Mouse (Mus musculus) hindbrain, embryonic 10.5 days (tissue): ENCODE data around the gene Vps11. TPM values are rescaled to one million over a fixed set of nuclear protein-coding genes. Genes with fewer than 3 reads are reported as not detected.
A peak's percentile ranks its signal among the peaks of the same experiment; 100 is the strongest.

Experiments
- DNase-seq: peaks from one replicate; pipeline ENCODE4 v3.0.0-alpha.2; 2017; ENCODE audit warnings: low spot score
- H3K27ac ChIP-seq: fragments of 300-500 bp; sonication (generic); 2 replicates; pipeline ENCODE4 v1.5.1; 2016; ENCODE audit warnings: mild to moderate bottlenecking, moderate library complexity
- H3K27me3 ChIP-seq: fragments of 300-500 bp; sonication (generic); 2 replicates; pipeline ENCODE4 v1.6.1; 2016; ENCODE audit warnings: mild to moderate bottlenecking; ENCODE audit not compliant: poor library complexity, insufficient read depth, severe bottlenecking
- H3K36me3 ChIP-seq: fragments of 300-500 bp; sonication (generic); 2 replicates; pipeline ENCODE4 v1.6.1; 2016; ENCODE audit warnings: mild to moderate bottlenecking, moderate library complexity
- H3K4me1 ChIP-seq: fragments of 300-500 bp; sonication (generic); replicated peaks from 2 replicates; pipeline ENCODE4 v1.6.1; 2016; ENCODE audit warnings: mild to moderate bottlenecking
- H3K4me3 ChIP-seq: fragments of 300-500 bp; sonication (generic); 2 replicates; pipeline ENCODE4 v1.5.1; 2016; ENCODE audit warnings: mild to moderate bottlenecking, moderate library complexity
- H3K9me3 ChIP-seq: fragments of 300-500 bp; sonication (generic); 2 replicates; pipeline ENCODE4 v1.6.1; 2016; ENCODE audit warnings: mild to moderate bottlenecking, moderate library complexity
- WGBS: fragments of 180-500 bp; shearing (Covaris S2); methylation state at CpG from one replicate; pipeline ENCODE4 v1.1.7; 2016; 5-methylcytosine and 5-hydroxymethylcytosine counted together
- polyA plus RNA-seq: library from polyadenylated mRNA; unstranded; fragments of >200 nt; fragmentation: Nextera tagmentation; extraction: Ambion mirVana; gene quantifications from 2 replicates; pipeline ENCODE4 v1.2.1, GENCODE M21; 2016

The Vps11 gene
- polyA plus RNA-seq, 1 experiment from 2014 or later = 34.8 TPM

- 80% methylated on average over 4 of the region's 4 CpGs for WGBS
- no peak for DNase-seq
- Histone ChIP-seq H3K27me3 (no peaks in the 10 kb centered on the region), H3K9me3 (no peaks in the 10 kb centered on the region), H3K4me1 (peaks cover 8% of the 10 kb centered on the region), H3K4me3 (no peak overlapping the region), H3K27ac (no peak overlapping the region), H3K36me3 (peaks cover 76% of the 10 kb centered on the region)
Observed at GRCm38 (mm10) chr9:44357207-44357606, 4.3 kb downstream of the Vps11 start.

GRCm38 (mm10) chr9:44353142-44353541, 8.3 kb downstream of the Vps11 start:
- Histone ChIP-seq H3K4me1 (no peaks in the 10 kb centered on the region), H3K27ac (no peak overlapping the region), H3K9me3 (no peaks in the 10 kb centered on the region), H3K27me3 (no peaks in the 10 kb centered on the region), H3K4me3 (no peak overlapping the region), H3K36me3 (peaks cover 100% of the 10 kb centered on the region)
- no peak for DNase-seq
- WGBS = 95% methylated on average over 6 of the region's 6 CpGs

- peaks cover 100% of the 10 kb centered on the region for H3K36me3 ChIP-seq
- no peak overlapping the region for H3K4me3 ChIP-seq
- no peaks in the 10 kb centered on the region for H3K27me3 ChIP-seq
- no peaks in the 10 kb centered on the region for H3K9me3 ChIP-seq
- 94% methylated on average over 10 of the region's 10 CpGs for WGBS
- H3K4me1 ChIP-seq = no peaks in the 10 kb centered on the region
- no peak for DNase-seq
- H3K27ac ChIP-seq = no peak overlapping the region
Observed at GRCm38 (mm10) chr9:44352337-44352736, 9.1 kb downstream of the Vps11 start.

GRCm38 (mm10) chr9:44351396-44351795, 10.1 kb downstream of the Vps11 start:
- H3K4me1 ChIP-seq = no peaks in the 10 kb centered on the region
- no peak for DNase-seq
- H3K27me3 ChIP-seq = no peaks in the 10 kb centered on the region
- peaks cover 100% of the 10 kb centered on the region for H3K36me3 ChIP-seq
- WGBS = 91% methylated on average over 4 of the region's 4 CpGs
- H3K9me3 ChIP-seq = no peaks in the 10 kb centered on the region
- no peak overlapping the region for H3K27ac ChIP-seq
- H3K4me3 ChIP-seq = no peak overlapping the region

GRCm38 (mm10) chr9:44348546-44348945, 12.9 kb downstream of the Vps11 start:
- DNase-seq = no peak
- WGBS = 94% methylated on average over 4 of the region's 4 CpGs
- Histone ChIP-seq H3K36me3 (peaks cover 82% of the 10 kb centered on the region), H3K4me1 (peaks cover 6% of the 10 kb centered on the region), H3K27ac (no peak overlapping the region), H3K4me3 (no peak overlapping the region), H3K9me3 (no peaks in the 10 kb centered on the region), H3K27me3 (no peaks in the 10 kb centered on the region)

GRCm38 (mm10) chr9:44347621-44348020, 13.8 kb downstream of the Vps11 start:
- H3K9me3 ChIP-seq = no peaks in the 10 kb centered on the region
- no peaks in the 10 kb centered on the region for H3K27me3 ChIP-seq
- WGBS = 93% methylated on average over 4 of the region's 4 CpGs
- no peak overlapping the region for H3K4me3 ChIP-seq
- DNase-seq = no peak
- peaks cover 72% of the 10 kb centered on the region for H3K36me3 ChIP-seq
- peaks cover 15% of the 10 kb centered on the region for H3K4me1 ChIP-seq
- no peak overlapping the region for H3K27ac ChIP-seq

GRCm38 (mm10) chr9:44347166-44347565, 14.3 kb downstream of the Vps11 start:
- Histone ChIP-seq H3K27ac (no peak overlapping the region), H3K36me3 (peaks cover 70% of the 10 kb centered on the region), H3K4me3 (no peak overlapping the region), H3K9me3 (no peaks in the 10 kb centered on the region), H3K4me1 (peaks cover 20% of the 10 kb centered on the region), H3K27me3 (no peaks in the 10 kb centered on the region)
- 92% methylated on average over 9 of the region's 9 CpGs for WGBS
- no peak for DNase-seq

- Histone ChIP-seq H3K4me3 (no peak overlapping the region), H3K9me3 (no peaks in the 10 kb centered on the region), H3K36me3 (peaks cover 70% of the 10 kb centered on the region), H3K27me3 (no peaks in the 10 kb centered on the region), H3K4me1 (peaks cover 24% of the 10 kb centered on the region), H3K27ac (no peak overlapping the region)
- no peak for DNase-seq
- WGBS = 86% methylated on average over 6 of the region's 6 CpGs
Observed at GRCm38 (mm10) chr9:44345570-44346433, 15.7 kb downstream of the Vps11 start.

- H3K27me3 ChIP-seq = no peaks in the 10 kb centered on the region
- no peaks in the 10 kb centered on the region for H3K9me3 ChIP-seq
- peak; percentile 94 for DNase-seq
- H3K4me3 ChIP-seq = peak within 1 kb of the TSS; percentile 78
- H3K27ac ChIP-seq = peak within 1 kb of the TSS; percentile 98
- H3K4me1 ChIP-seq = peaks cover 24% of the 10 kb centered on the region
- peaks cover 69% of the 10 kb centered on the region for H3K36me3 ChIP-seq
- WGBS = under 1% methylated on average over 39 of the region's 39 CpGs
Observed at GRCm38 (mm10) chr9:44343781-44344421, 17.6 kb downstream of the Vps11 start, which contains the start of gene Hmbs. TSS of gene Hmbs (minus strand) at chr9:44344228.

GRCm38 (mm10) chr9:44343290-44343689, 18.2 kb downstream of the Vps11 start:
- Histone ChIP-seq H3K27ac (peak overlapping the region; percentile 98), H3K36me3 (peaks cover 69% of the 10 kb centered on the region), H3K4me1 (peaks cover 24% of the 10 kb centered on the region), H3K9me3 (no peaks in the 10 kb centered on the region), H3K27me3 (no peaks in the 10 kb centered on the region), H3K4me3 (peak overlapping the region; percentile 78)
- DNase-seq = no peak
- WGBS = 19% methylated on average over 6 of the region's 6 CpGs

- Histone ChIP-seq H3K36me3 (peaks cover 69% of the 10 kb centered on the region), H3K27me3 (no peaks in the 10 kb centered on the region)
- 87% methylated on average over 1 of the region's 1 CpGs for WGBS
Observed at GRCm38 (mm10) chr9:44342605-44343004, 18.9 kb downstream of the Vps11 start.

GRCm38 (mm10) chr9:44342173-44342572, 19.3 kb downstream of the Vps11 start:
- WGBS = 81% methylated on average over 3 of the region's 3 CpGs
- H3K27ac ChIP-seq = peak overlapping the region; percentile 50
- H3K36me3 ChIP-seq = peaks cover 69% of the 10 kb centered on the region
- no peak for DNase-seq
- H3K9me3 ChIP-seq = no peaks in the 10 kb centered on the region
- H3K27me3 ChIP-seq = no peaks in the 10 kb centered on the region
- peak overlapping the region; percentile 78 for H3K4me3 ChIP-seq
- H3K4me1 ChIP-seq = peaks cover 31% of the 10 kb centered on the region

More at GRCm38 (mm10) chr9:44342605-44343004, 18.9 kb downstream of the Vps11 start:
- Histone ChIP-seq H3K9me3 (no peaks in the 10 kb centered on the region), H3K27ac (peak overlapping the region; percentile 98), H3K4me1 (peaks cover 27% of the 10 kb centered on the region), H3K4me3 (peak overlapping the region; percentile 78)
- DNase-seq = no peak

GRCm38 (mm10) chr9:44341487-44341886, 20.0 kb downstream of the Vps11 start:
- peaks cover 69% of the 10 kb centered on the region for H3K36me3 ChIP-seq
- no peaks in the 10 kb centered on the region for H3K9me3 ChIP-seq
- WGBS = 92% methylated on average over 5 of the region's 5 CpGs
- H3K27me3 ChIP-seq = no peaks in the 10 kb centered on the region
- peak overlapping the region; percentile 78 for H3K4me3 ChIP-seq
- H3K27ac ChIP-seq = peak overlapping the region; percentile 50; the same call in 1 of the 2 replicates
- H3K4me1 ChIP-seq = peaks cover 38% of the 10 kb centered on the region
- no peak for DNase-seq
